Mouse (Mus musculus) natural killer cell, adult 2 months (primary cell): ENCODE measurements at regions not wholly inside any gene's neighbourhood (a gene's known extent, or its start where the extent isn't known, plus 50 kb on each side); places are given as distances from the start of the nearest gene placed in this dataset.

Source experiments
- DNase-seq, 2 experiments: peaks; one replicate each; pipeline ENCODE4 v3.0.0; 2022; ENCODE audit warnings: low spot score in 2 of 2

- no peak for DNase-seq
Observed at GRCm38 (mm10) chr13:112120346-112120745, 167.9 kb upstream of the Ankrd55 start.

- DNase-seq = no peak
Observed at GRCm38 (mm10) chr13:112121110-112121509, 167.1 kb upstream of the Ankrd55 start.

GRCm38 (mm10) chr13:112122842-112123373 is 165.3 kb upstream of the Ankrd55 start:
- DNase-seq = no peak

- no peak for DNase-seq
Observed at GRCm38 (mm10) chr13:112125769-112126469, 162.3 kb upstream of the Ankrd55 start.

- no peak for DNase-seq
Observed at GRCm38 (mm10) chr13:112130220-112130619, 158.0 kb upstream of the Ankrd55 start.

- no peak for DNase-seq
Observed at GRCm38 (mm10) chr13:112130774-112131173, 157.5 kb upstream of the Ankrd55 start.

- DNase-seq = no peak
Observed at GRCm38 (mm10) chr13:112131191-112131590, 157.1 kb upstream of the Ankrd55 start.

- peak in 1 of 2 experiments; percentile 5 for DNase-seq
Observed at GRCm38 (mm10) chr13:112133736-112134135, 154.5 kb upstream of the Ankrd55 start.

GRCm38 (mm10) chr13:112134701-112135100 is 153.6 kb upstream of the Ankrd55 start:
- DNase-seq = no peak

- no peak for DNase-seq
Observed at GRCm38 (mm10) chr13:112135777-112136176, 152.5 kb upstream of the Ankrd55 start.

- no peak for DNase-seq
Observed at GRCm38 (mm10) chr13:112136850-112137249, 151.4 kb upstream of the Ankrd55 start.

GRCm38 (mm10) chr13:112140871-112141270 is 147.4 kb upstream of the Ankrd55 start:
- DNase-seq = no peak

- DNase-seq = no peak
Observed at GRCm38 (mm10) chr13:112144393-112145348, 143.6 kb upstream of the Ankrd55 start.

- no peak for DNase-seq
Observed at GRCm38 (mm10) chr13:112152614-112153550, 135.4 kb upstream of the Ankrd55 start.

- DNase-seq = no peak
Observed at GRCm38 (mm10) chr13:112153681-112154127, 134.5 kb upstream of the Ankrd55 start.

GRCm38 (mm10) chr13:112159430-112160172 is 128.7 kb upstream of the Ankrd55 start:
- no peak for DNase-seq

- no peak for DNase-seq
Observed at GRCm38 (mm10) chr13:112160173-112160641, 128.0 kb upstream of the Ankrd55 start.

GRCm38 (mm10) chr13:112160726-112161125 is 127.5 kb upstream of the Ankrd55 start:
- DNase-seq = no peak

- no peak for DNase-seq
Observed at GRCm38 (mm10) chr13:112161886-112162285, 126.4 kb upstream of the Ankrd55 start.

GRCm38 (mm10) chr13:112165921-112166320 is 122.3 kb upstream of the Ankrd55 start:
- DNase-seq = no peak
